Mouse (Mus musculus) 3134 (cell line): ENCODE data around the gene Sost.

Experiments used
- DNase-seq: peaks from one replicate; pipeline ENCODE4 v3.0.0-alpha.2; 2011; ENCODE audit warnings: low spot score; ENCODE audit not compliant: insufficient read length; ENCODE audit errors: extremely low read depth

Sost gene

GRCm38 (mm10) chr11:101953441-101953840 lies 13.4 kb downstream of the Sost start:
- DNase-seq, result no peak

GRCm38 (mm10) chr11:101952541-101953341 lies 14.1 kb downstream of the Sost start:
- no peak for DNase-seq

GRCm38 (mm10) chr11:101950021-101950420 lies 16.8 kb downstream of the Sost start:
- no peak for DNase-seq

GRCm38 (mm10) chr11:101946525-101946924 lies 20.3 kb downstream of the Sost start:
- DNase-seq, result no peak

GRCm38 (mm10) chr11:101943055-101943454 lies 23.8 kb downstream of the Sost start:
- DNase-seq, result no peak

GRCm38 (mm10) chr11:101937108-101937507 lies 29.7 kb downstream of the Sost start:
- no peak for DNase-seq

- DNase-seq, result no peak
These were observed 30.4 kb downstream of the Sost start for GRCm38 (mm10) chr11:101936421-101936820.

- no peak for DNase-seq
These were observed 31.1 kb downstream of the Sost start for GRCm38 (mm10) chr11:101935743-101936142.

GRCm38 (mm10) chr11:101931978-101932377 lies 34.8 kb downstream of the Sost start:
- DNase-seq, result no peak

GRCm38 (mm10) chr11:101928030-101928762 lies 38.6 kb downstream of the Sost start:
- no peak for DNase-seq

GRCm38 (mm10) chr11:101926951-101927589 lies 39.7 kb downstream of the Sost start:
- no peak for DNase-seq

- DNase-seq, result no peak
These were observed 41.2 kb downstream of the Sost start for GRCm38 (mm10) chr11:101925636-101926035.

GRCm38 (mm10) chr11:101924441-101924976 lies 42.3 kb downstream of the Sost start:
- DNase-seq, result no peak

- no peak for DNase-seq
These were observed 42.8 kb downstream of the Sost start for GRCm38 (mm10) chr11:101923988-101924387.

GRCm38 (mm10) chr11:101921361-101921952 lies 45.4 kb downstream of the Sost start:
- DNase-seq, result peak; percentile 50

GRCm38 (mm10) chr11:101919660-101920059 lies 47.2 kb downstream of the Sost start:
- no peak for DNase-seq

GRCm38 (mm10) chr11:101918609-101919008 lies 48.2 kb downstream of the Sost start:
- DNase-seq, result no peak

GRCm38 (mm10) chr11:101916772-101917171 lies 50.0 kb downstream of the Sost start:
- DNase-seq, result no peak

GRCm38 (mm10) chr11:101913591-101913990 lies 53.2 kb downstream of the Sost start:
- DNase-seq, result no peak
